ENCODE assay signal across 17 mouse cellular contexts in the genomic region with DNA sequence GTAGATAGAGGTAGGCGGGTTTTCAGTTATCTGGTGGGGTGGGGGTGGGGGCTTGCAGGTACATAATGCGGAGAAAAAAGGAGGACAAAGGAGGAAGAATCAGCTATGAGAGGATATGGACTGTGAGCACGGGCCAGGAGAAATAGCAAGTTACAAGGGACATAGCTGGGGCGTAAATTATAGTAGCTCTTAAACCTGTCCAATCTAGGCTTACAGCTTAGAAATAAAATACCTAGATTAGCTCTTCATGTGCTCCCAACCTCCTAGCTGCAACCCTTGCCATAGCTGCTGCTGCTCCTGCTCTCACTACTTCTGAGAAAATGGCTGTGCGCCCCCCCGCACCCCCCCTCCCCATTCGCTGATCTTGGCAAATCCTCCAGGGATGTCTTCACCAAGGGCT.
"Had no signal": no experiment of that assay in that cellular context is flagged by ENCODE, and none has a peak within 500 bp of the region (broad histone marks: within the 10 kb centered on the region; RNA-seq: fewer than 3 reads in every experiment).

No protein-coding gene starts in this region.

- H3K9ac ChIP-seq: lung, embryonic 15.5 days; midbrain, embryonic 13.5 days; midbrain, embryonic 15.5 days; neural tube, embryonic 12.5 days; stomach, embryonic 15.5 days had no signal

- H3K4me2 ChIP-seq: lung, embryonic 15.5 days; midbrain, embryonic 11.5 days; midbrain, embryonic 13.5 days; midbrain, embryonic 15.5 days; neural tube, embryonic 12.5 days; stomach, embryonic 15.5 days had no signal

- H3K27me3 ChIP-seq: lung, embryonic 15.5 days; megakaryocyte, embryonic 14.5 days; midbrain, embryonic 13.5 days; midbrain, embryonic 15.5 days; neural tube, embryonic 12.5 days; stomach, embryonic 15.5 days had no signal

- H3K4me3 ChIP-seq: lung, embryonic 15.5 days; megakaryocyte, embryonic 14.5 days; midbrain, embryonic 13.5 days; midbrain, embryonic 15.5 days; neural tube, embryonic 12.5 days; stomach, embryonic 15.5 days had no signal

- H3K27ac ChIP-seq: lung, embryonic 15.5 days; macrophage; midbrain, embryonic 13.5 days; midbrain, embryonic 15.5 days; neural tube, embryonic 12.5 days; stomach, embryonic 15.5 days; stomach, postnatal 0 days had no signal

- H3K9me3 ChIP-seq: lung, embryonic 15.5 days; megakaryocyte, embryonic 14.5 days; midbrain, embryonic 13.5 days; midbrain, embryonic 15.5 days; neural tube, embryonic 12.5 days; stomach, embryonic 15.5 days had no signal

- H3K36me3 ChIP-seq: lung, embryonic 15.5 days; midbrain, embryonic 13.5 days; midbrain, embryonic 15.5 days; neural tube, embryonic 12.5 days; stomach, embryonic 15.5 days had no signal

- DNase-seq: lung, adult 2 months; lung, postnatal 14 days; lung, postnatal 36 days; right cerebral cortex, postnatal 14 days; thymus, adult 2 months; thymus, postnatal 25 days; thymus, postnatal 4 days had no signal

- ATAC-seq: lung, postnatal 0 days; midbrain, embryonic 13.5 days; midbrain, embryonic 15.5 days had no signal

- H3K4me1 ChIP-seq: lung, embryonic 15.5 days; megakaryocyte, embryonic 14.5 days; midbrain, embryonic 13.5 days; midbrain, embryonic 15.5 days; neural tube, embryonic 12.5 days; stomach, embryonic 15.5 days had no signal
